Mouse (Mus musculus): Measurements from ENCODE around the gene Smndc1. TPM values are rescaled to one million over a fixed set of nuclear protein-coding genes. Genes with fewer than 3 reads are reported as not detected.

Gene Smndc1
- polyA plus RNA-seq, 1 experiment, result 30.8 TPM

GRCm38 (mm10) chr19:53414650-53415049 lies 24.3 kb upstream of the Smndc1 start:
- no peaks in the 10 kb centered on the region for H3K36me3 ChIP-seq (ENCODE audit: control insufficient read depth, insufficient read depth)
- H3K4me2 ChIP-seq (ENCODE audit: low read depth), result peak overlapping the region; percentile 28
- H3K4me3 ChIP-seq, result no peak overlapping the region
- no peak for TF ChIP-seq TCF12 (IDR thresholded peaks at IDR 0.05; ENCODE audit: insufficient read depth, poor library complexity, severe bottlenecking)
- TF ChIP-seq MYOD1 (IDR thresholded peaks at IDR 0.05; ENCODE audit: control insufficient read depth in 1 of 3, insufficient read length in 2 of 3, low read depth in 2 of 3), result no peak
- no peak for TF ChIP-seq E2F4 (IDR thresholded peaks at IDR 0.05; ENCODE audit: insufficient read depth)
- TF ChIP-seq REST (IDR thresholded peaks at IDR 0.05; ENCODE audit: insufficient read depth, insufficient read length), result no peak
- no peak for TF ChIP-seq SRF (IDR thresholded peaks at IDR 0.05; ENCODE audit: control insufficient read depth, insufficient read length, low read depth)
- no peak for TF ChIP-seq TCF3 (IDR thresholded peaks at IDR 0.05; ENCODE audit: insufficient read length, low read depth)
- no peak for TF ChIP-seq CEBPB (IDR thresholded peaks at IDR 0.05; ENCODE audit: insufficient read depth, poor library complexity, severe bottlenecking)
- no peak for TF ChIP-seq USF1 (IDR thresholded peaks at IDR 0.05; ENCODE audit: low read depth)
- no peak for TF ChIP-seq POLR2AphosphoS2 (IDR thresholded peaks at IDR 0.05; ENCODE audit: insufficient read length, low read depth)
- no peak for TF ChIP-seq MAX (IDR thresholded peaks at IDR 0.05; ENCODE audit: low read depth)
- TF ChIP-seq MYOG (IDR thresholded peaks at IDR 0.05; ENCODE audit: control insufficient read depth in 1 of 3, insufficient read depth in 1 of 3, insufficient read length in 2 of 3, low read depth in 2 of 3), result no peak
- no peak for TF ChIP-seq POLR2A (IDR thresholded peaks at IDR 0.05; ENCODE audit: insufficient read length, low read depth)
- no peak overlapping the region for H3ac ChIP-seq (ENCODE audit: control insufficient read depth, insufficient read length)
- no peaks in the 10 kb centered on the region for H3K79me2 ChIP-seq (ENCODE audit: control insufficient read depth, insufficient read depth)
- H3K27me3 ChIP-seq (ENCODE audit: control insufficient read depth, insufficient read depth, insufficient read length), result no peaks in the 10 kb centered on the region

- no peaks in the 10 kb centered on the region for H3K79me2 ChIP-seq (ENCODE audit: control insufficient read depth, insufficient read depth)
- H3K4me3 ChIP-seq, result no peak overlapping the region
- H3K27me3 ChIP-seq (ENCODE audit: control insufficient read depth, insufficient read depth, insufficient read length), result no peaks in the 10 kb centered on the region
- peak overlapping the region; percentile 60 for H3K4me2 ChIP-seq (ENCODE audit: low read depth)
- TF ChIP-seq MYOD1 (IDR thresholded peaks at IDR 0.05; ENCODE audit: control insufficient read depth in 1 of 3, insufficient read length in 2 of 3, low read depth in 2 of 3) (no peak), REST (IDR thresholded peaks at IDR 0.05; ENCODE audit: insufficient read depth, insufficient read length) (no peak), TCF12 (IDR thresholded peaks at IDR 0.05; ENCODE audit: insufficient read depth, poor library complexity, severe bottlenecking) (no peak), MAX (IDR thresholded peaks at IDR 0.05; ENCODE audit: low read depth) (no peak), SRF (IDR thresholded peaks at IDR 0.05; ENCODE audit: control insufficient read depth, insufficient read length, low read depth) (no peak), POLR2AphosphoS2 (IDR thresholded peaks at IDR 0.05; ENCODE audit: insufficient read length, low read depth) (no peak), TCF3 (IDR thresholded peaks at IDR 0.05; ENCODE audit: insufficient read length, low read depth) (no peak), CEBPB (IDR thresholded peaks at IDR 0.05; ENCODE audit: insufficient read depth, poor library complexity, severe bottlenecking) (no peak), MYOG (IDR thresholded peaks at IDR 0.05; ENCODE audit: control insufficient read depth in 1 of 3, insufficient read depth in 1 of 3, insufficient read length in 2 of 3, low read depth in 2 of 3) (no peak), E2F4 (IDR thresholded peaks at IDR 0.05; ENCODE audit: insufficient read depth) (no peak), USF1 (IDR thresholded peaks at IDR 0.05; ENCODE audit: low read depth) (no peak), POLR2A (IDR thresholded peaks at IDR 0.05; ENCODE audit: insufficient read length, low read depth) (no peak)
- H3ac ChIP-seq (ENCODE audit: control insufficient read depth, insufficient read length), result no peak overlapping the region
- no peaks in the 10 kb centered on the region for H3K36me3 ChIP-seq (ENCODE audit: control insufficient read depth, insufficient read depth)
Observed at GRCm38 (mm10) chr19:53413617-53414380, 23.4 kb upstream of the Smndc1 start.

DNA sequence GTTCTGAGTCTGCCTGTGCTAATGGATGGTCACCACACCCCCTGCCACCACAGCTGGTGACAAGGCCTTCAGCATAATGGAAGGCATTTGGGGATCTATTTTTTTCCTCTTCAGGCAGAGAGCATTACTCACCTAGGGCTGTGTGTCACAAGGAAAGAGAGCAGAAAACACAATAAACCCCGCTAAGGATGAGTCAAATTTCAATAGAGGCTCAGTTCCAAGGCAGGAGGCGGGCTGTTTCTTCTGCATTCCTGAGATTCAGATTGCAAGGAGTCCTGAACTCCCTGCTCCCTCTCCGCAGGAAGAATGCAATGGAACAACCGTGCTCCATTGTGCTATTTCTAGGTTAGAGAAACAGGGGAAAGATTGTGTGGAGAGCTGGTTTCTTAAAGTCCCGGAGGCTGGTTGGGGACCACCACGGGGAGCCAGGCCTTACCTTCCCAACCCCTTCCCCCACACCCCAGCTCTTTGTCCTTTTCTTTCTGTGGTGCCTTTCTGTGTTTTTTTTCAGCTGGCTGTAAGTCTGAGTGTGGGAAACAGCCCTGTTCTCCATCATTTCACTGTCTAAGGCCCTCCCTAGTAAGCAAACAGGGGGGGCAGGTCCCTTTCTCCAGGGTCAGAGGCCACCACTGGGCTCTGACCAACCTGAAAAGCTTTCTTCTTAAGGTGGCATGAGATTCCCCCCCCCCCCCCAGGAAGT lies 21.9 kb upstream of the Smndc1 start:
- Histone ChIP-seq H3K27me3 (ENCODE audit: control insufficient read depth, insufficient read depth, insufficient read length) (no peaks in the 10 kb centered on the region), H3K4me2 (ENCODE audit: low read depth) (peak overlapping the region; percentile 94), H3ac (ENCODE audit: control insufficient read depth, insufficient read length) (no peak overlapping the region), H3K36me3 (ENCODE audit: control insufficient read depth, insufficient read depth) (no peaks in the 10 kb centered on the region), H3K79me2 (ENCODE audit: control insufficient read depth, insufficient read depth) (no peaks in the 10 kb centered on the region), H3K4me3 (no peak overlapping the region)
- TF ChIP-seq MYOD1 (IDR thresholded peaks at IDR 0.05; ENCODE audit: control insufficient read depth in 1 of 3, insufficient read length in 2 of 3, low read depth in 2 of 3), result peak in 2 of 3 experiments; percentile 8 to 71
- no peak for TF ChIP-seq E2F4 (IDR thresholded peaks at IDR 0.05; ENCODE audit: insufficient read depth)
- TF ChIP-seq POLR2A (IDR thresholded peaks at IDR 0.05; ENCODE audit: insufficient read length, low read depth), result no peak
- TF ChIP-seq POLR2AphosphoS2 (IDR thresholded peaks at IDR 0.05; ENCODE audit: insufficient read length, low read depth), result no peak
- TF ChIP-seq TCF12 (IDR thresholded peaks at IDR 0.05; ENCODE audit: insufficient read depth, poor library complexity, severe bottlenecking), result no peak
- TF ChIP-seq MAX (IDR thresholded peaks at IDR 0.05; ENCODE audit: low read depth), result no peak
- no peak for TF ChIP-seq TCF3 (IDR thresholded peaks at IDR 0.05; ENCODE audit: insufficient read length, low read depth)
- peak in 2 of 3 experiments; percentile 52 to 65 for TF ChIP-seq MYOG (IDR thresholded peaks at IDR 0.05; ENCODE audit: control insufficient read depth in 1 of 3, insufficient read depth in 1 of 3, insufficient read length in 2 of 3, low read depth in 2 of 3)
- TF ChIP-seq CEBPB (IDR thresholded peaks at IDR 0.05; ENCODE audit: insufficient read depth, poor library complexity, severe bottlenecking), result 0 out of 2 replicates have a peak, but pooled peaks have one; percentile 9
- no peak for TF ChIP-seq USF1 (IDR thresholded peaks at IDR 0.05; ENCODE audit: low read depth)

DNA sequence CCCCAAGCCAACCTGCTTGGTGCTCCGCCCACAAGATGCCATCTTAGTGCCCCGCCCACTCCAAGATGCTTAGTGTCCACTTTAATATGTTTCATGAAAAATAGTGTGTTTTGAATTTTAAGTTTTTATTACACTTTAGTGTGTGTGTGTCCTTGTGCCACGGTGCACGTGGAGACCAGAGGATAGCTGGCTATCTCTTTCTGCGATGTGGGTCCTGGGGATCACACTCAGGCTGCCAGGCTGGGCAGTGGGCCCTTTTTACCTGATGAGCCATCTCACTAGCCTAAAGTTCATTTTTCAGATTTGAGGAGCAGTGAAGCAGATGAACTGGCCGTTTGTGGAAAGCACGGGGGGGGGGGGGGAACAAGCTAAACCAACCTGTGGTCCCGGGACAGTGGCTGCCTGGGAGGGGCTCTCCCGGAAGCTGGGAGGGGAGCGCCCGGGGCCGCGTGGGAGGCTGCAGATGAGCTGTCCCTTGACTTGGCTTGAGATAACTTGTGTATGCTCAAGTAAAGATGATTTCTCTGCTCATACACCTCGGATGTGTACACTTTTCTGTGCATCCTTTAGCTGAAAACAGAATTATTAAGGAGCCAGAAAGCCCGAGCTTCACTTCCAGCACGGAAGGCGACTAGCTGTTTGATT lies 19.4 kb upstream of the Smndc1 start:
- Histone ChIP-seq H3K36me3 (ENCODE audit: control insufficient read depth, insufficient read depth) (no peaks in the 10 kb centered on the region), H3ac (ENCODE audit: control insufficient read depth, insufficient read length) (no peak overlapping the region), H3K4me2 (ENCODE audit: low read depth) (peak overlapping the region; percentile 94), H3K79me2 (ENCODE audit: control insufficient read depth, insufficient read depth) (no peaks in the 10 kb centered on the region), H3K4me3 (no peak overlapping the region), H3K27me3 (ENCODE audit: control insufficient read depth, insufficient read depth, insufficient read length) (no peaks in the 10 kb centered on the region)
- TF ChIP-seq USF1 (IDR thresholded peaks at IDR 0.05; ENCODE audit: low read depth), result no peak
- TF ChIP-seq REST (IDR thresholded peaks at IDR 0.05; ENCODE audit: insufficient read depth, insufficient read length), result no peak
- TF ChIP-seq POLR2AphosphoS2 (IDR thresholded peaks at IDR 0.05; ENCODE audit: insufficient read length, low read depth), result no peak
- peak in 1 of 3 experiments; percentile 19 for TF ChIP-seq MYOG (IDR thresholded peaks at IDR 0.05; ENCODE audit: control insufficient read depth in 1 of 3, insufficient read depth in 1 of 3, insufficient read length in 2 of 3, low read depth in 2 of 3)
- no peak for TF ChIP-seq MYOD1 (IDR thresholded peaks at IDR 0.05; ENCODE audit: control insufficient read depth in 1 of 3, insufficient read length in 2 of 3, low read depth in 2 of 3)
- no peak for TF ChIP-seq SRF (IDR thresholded peaks at IDR 0.05; ENCODE audit: control insufficient read depth, insufficient read length, low read depth)

Measured in myocyte (in vitro differentiated cells).